Mouse (Mus musculus) B cell, adult 2 months (primary cell): ENCODE data around the gene Rab20.

Experiments used
- DNase-seq, 2 experiments: peaks; one replicate each; pipeline ENCODE4 v3.0.0; 2022

Rab20 gene

GRCm38 (mm10) chr8:11452152-11452551 is 26.4 kb downstream of the Rab20 start:
- DNase-seq = no peak

- peak; percentile 46 to 51 for DNase-seq
These were observed 28.1 kb downstream of the Rab20 start for GRCm38 (mm10) chr8:11450184-11451113.

DNA sequence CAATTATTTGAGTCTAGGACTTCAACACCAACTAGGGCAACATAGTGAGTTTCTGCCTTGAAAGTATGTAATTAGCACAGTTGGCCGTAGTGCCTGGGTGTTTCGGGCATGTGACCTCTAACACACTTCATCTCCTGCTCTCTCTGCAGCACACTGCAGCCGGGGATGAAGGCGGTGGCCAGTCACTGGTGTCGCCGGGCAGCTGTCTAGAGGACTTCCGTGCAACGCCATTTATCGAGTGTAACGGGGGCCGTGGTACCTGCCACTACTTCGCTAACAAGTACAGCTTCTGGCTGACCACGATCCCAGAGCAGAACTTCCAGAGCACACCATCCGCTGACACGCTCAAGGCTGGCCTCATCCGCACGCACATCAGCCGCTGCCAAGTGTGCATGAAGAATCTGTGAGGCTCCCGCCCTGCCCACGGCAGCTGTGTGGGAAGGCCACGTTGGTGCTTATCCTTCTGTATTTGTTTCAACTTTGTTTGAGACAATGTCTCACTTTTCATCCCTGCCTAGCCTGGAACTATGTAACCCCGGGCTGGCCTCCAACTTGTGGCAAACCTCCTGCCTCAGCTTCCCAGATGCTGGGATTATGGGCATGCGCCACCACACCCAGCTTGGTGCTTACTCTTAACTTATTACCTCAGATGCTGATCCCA is 30.5 kb downstream of the Rab20 start:
- DNase-seq = no peak

DNA sequence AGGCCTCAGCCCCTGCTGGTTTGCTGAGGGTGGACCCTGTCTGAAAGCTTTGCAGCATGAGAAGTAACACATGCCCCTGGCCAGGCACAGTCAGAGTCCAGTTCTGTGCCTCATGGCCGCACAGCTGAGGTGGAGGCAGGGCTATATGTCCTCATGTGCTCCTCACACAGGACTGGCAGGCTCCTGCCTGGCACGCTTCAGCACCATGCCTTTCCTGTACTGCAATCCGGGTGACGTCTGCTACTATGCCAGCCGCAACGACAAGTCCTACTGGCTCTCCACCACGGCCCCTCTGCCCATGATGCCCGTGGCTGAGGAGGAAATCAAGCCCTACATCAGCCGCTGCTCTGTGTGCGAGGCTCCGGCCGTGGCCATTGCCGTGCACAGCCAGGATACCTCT is 32.7 kb downstream of the Rab20 start:
- DNase-seq = no peak

- DNase-seq = no peak
These were observed 34.3 kb downstream of the Rab20 start for GRCm38 (mm10) chr8:11444216-11444615.

DNA sequence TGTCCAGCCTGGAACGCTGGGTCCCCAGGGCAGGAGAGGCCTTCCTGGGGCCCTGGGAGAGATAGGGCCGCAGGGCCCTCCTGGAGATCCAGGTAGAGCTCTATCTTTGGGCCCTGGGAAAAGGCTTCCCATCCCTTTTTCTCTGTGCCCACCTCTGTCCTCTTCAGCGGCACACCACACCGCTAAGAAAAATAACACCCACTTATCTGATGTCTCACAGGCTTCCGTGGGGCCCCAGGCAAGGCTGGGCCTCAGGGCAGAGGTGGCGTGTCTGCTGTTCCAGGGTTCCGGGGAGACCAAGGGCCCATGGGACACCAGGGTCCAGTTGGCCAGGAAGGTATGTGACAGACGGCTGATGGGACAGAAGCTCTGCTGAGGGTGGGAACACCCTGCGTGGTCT is 34.9 kb downstream of the Rab20 start:
- DNase-seq = no peak

DNA sequence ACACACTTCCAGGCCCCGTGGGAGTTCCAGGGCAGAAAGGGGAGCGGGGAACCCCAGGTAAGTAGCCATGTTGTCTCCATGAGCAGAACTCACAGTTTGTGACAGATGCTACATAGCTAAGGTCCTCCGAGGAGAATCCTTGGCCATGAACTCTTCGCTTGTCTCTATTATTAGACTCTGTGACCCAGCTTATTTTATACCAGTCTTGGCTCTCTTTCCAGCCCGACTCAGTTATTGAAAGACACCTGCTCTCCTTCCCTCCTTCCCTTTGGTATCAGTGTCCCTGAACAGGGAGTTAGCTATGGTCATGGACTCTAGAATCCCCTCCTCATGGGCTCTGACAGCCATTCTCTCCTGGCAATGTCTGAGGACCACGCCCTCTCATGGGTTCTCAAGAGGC is 37.2 kb downstream of the Rab20 start:
- DNase-seq = no peak

- DNase-seq = no peak
These were observed 40.6 kb downstream of the Rab20 start for GRCm38 (mm10) chr8:11437862-11438261.

DNA sequence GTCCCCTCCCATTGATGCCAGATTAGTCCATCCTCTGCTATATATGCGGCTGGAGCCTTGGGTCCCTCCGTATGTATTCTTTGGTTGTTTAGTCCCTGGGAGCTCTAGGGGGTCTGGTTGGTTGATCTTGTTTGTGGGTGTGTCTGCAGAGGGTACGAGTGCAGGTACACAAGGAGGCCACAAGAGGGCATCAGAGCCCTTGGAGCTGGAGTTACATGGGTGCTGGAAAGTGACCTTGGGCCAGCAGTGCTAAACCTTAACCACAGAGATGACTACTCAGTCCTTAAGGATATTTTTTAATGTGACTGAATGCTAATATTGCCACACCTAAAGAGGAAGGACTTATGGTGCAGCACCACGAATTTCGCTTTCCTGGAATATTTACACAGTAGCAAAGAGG is 47.8 kb downstream of the Rab20 start:
- DNase-seq = peak; percentile 30 to 31

DNA sequence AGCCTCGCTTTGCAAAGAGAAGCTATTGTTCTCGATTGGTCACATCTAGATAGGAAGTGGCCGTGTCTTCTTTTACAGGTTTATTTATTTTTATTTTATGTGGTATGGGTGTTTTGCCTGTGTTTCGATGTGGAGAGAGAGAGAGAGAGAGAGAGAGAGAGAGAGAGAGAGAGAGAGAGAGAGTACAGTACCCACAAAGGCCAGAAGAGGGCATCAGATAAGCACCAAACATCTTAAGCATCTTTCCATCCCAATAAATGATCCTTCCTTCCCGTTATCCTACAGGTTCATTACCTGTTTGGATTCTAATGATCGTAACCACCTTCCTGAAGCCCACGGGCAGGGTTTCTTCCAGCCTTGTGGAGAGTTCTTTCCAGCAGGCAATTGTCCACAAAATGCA is 55.4 kb downstream of the Rab20 start:
- no peak for DNase-seq

DNA sequence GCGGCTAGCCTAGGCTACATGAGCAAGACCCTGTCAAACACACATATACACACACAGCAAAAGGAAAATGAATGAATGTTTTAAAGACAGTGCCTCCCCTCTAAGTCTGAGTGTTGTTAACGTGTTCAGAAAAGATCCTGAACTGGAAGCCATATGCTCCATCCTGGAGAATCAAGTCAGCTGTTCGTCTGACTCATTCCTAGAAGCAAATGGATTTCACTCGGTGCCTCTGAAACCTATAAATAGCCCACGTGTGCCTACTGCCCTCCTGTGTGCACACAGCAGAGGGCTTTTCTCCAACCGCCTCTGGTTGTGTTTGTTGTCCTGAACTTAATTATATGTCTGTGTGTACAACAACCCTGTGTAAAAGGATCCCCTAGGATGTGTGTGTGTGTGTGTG is 56.5 kb downstream of the Rab20 start:
- DNase-seq = no peak

GRCm38 (mm10) chr8:11421105-11421504 is 57.4 kb downstream of the Rab20 start:
- peak; percentile 59 to 67 for DNase-seq

- DNase-seq = peak; percentile 63 to 69
These were observed 58.9 kb downstream of the Rab20 start for GRCm38 (mm10) chr8:11419645-11420044.

DNA sequence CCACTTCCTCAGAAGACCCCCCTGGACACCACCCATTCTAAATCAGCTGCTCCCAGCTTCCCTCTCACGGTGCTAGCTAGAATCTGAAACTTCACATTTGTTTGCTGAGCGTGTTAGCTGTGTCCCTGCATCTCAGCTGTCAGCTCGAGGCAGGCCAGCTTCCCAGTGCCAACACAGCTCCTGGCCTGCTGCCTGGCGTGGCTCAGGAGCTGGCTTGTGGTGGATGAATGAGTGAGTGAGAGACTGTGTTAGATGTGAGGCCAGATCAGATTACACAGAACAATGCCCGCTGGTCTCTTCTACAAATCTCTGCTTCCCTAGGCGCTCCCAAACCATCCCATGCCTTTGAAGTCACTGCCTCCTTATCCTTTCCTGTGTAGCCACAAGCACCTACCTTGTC is 59.3 kb downstream of the Rab20 start:
- DNase-seq = no peak

GRCm38 (mm10) chr8:11417762-11418161 is 60.7 kb downstream of the Rab20 start:
- no peak for DNase-seq

GRCm38 (mm10) chr8:11415089-11415488 is 63.4 kb downstream of the Rab20 start:
- no peak for DNase-seq

DNA sequence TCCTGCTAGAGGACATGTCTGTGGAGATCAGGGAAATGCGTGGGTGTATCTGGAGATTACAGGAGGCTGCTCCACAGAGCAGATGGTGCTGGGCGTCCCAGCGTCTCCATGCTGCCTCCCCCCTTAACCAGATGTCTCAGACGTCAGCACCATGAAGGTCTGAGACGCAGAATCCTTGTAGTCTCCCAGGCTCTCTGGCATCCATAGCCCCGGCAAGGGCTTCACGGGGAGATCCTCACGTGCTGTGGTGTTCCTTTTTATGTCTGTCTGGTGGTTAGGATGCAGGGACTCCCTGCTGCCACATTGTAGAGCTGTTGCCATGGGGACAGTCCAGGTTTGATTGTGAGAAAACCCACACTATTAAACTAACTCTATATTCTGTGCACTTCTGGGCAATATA is 64.2 kb downstream of the Rab20 start:
- DNase-seq = no peak

GRCm38 (mm10) chr8:11412450-11412849 is 66.1 kb downstream of the Rab20 start:
- no peak for DNase-seq

DNA sequence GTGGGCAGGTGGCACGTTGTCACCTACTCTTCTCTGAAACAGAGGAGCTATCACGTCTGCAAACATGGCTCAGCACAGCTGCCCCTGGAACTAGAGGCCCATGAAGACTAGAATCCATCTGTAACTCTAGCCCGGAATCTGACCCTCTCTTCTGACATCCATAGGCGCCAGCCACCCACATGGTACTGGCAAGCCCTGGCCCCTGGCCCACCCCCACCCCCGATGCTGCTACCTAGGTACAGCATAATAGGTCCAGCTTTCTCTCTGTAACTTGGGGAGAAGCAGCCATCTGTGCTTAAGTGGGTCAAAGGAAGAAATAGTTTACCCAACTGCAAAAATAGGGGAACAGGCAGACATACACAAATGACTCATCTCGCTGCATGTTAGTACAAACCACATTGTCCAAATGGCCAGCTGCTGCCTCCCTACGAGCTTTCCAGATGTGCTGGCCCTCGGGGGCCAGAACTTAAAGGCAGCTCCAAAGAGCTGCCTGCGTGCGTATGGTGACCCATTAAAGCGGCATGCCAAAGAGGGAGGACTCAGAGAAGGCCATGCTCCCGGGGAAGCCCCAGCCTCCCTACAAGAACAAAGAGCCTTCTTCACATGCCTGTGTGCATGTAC is 66.9 kb downstream of the Rab20 start:
- DNase-seq = no peak

- DNase-seq = no peak
These were observed 72.6 kb downstream of the Rab20 start for GRCm38 (mm10) chr8:11405722-11406481.

DNA sequence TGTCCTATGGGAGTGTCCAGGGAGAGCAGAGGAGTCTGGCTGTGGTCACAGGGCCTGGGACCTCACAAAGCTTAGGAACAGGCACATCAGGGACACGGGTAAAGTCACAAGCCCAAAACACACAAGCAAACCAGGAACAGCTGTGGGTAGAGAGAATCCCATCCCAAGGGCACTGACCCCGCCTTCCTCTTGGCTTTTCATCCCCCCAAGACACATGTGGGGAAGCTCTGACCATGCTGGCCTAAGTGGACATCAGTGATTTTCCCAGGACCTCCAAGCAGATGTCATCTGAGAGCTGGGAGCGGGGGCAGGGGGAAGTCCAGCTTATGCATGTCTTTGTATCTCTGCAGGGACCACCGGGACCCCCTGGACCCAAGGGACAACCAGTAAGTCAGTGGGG is 73.9 kb downstream of the Rab20 start:
- no peak for DNase-seq

DNA sequence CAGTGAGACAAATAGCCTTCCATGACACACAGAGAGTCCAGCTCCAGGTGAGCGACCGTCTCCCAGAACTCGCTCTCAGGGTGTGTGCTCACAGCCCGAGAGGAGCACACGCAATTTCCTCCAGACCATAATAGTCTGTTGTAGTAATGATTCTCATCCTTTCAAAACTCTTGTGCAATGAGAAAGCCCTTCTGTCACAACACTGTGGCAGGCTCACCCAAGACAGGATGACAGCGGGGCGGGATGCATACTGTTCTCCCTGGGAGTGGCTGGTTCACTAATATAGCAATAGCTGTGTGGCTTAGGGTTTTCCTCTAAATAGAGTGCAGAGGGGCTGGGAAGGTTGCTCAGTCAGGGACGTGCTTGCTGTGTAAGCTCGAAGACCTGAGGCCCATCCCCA is 74.7 kb downstream of the Rab20 start:
- DNase-seq = no peak
